Mouse (Mus musculus) lung, embryonic 15.5 days (tissue): ENCODE measurements around the gene Add2. TPM values are rescaled to one million over a fixed set of nuclear protein-coding genes. Genes with fewer than 3 reads are reported as not detected.

Experiments
- ATAC-seq: fragments of 200-750 bp; cut with Nextera tagmentation; 2 replicates; pipeline ENCODE4 v1.8.0; 2017; ENCODE audit warnings: moderate number of reproducible peaks, borderline replicate concordance; ENCODE audit not compliant: low FRiP score, low TSS enrichment; ENCODE audit errors: extremely low read depth
- H3K27ac ChIP-seq: fragments of 300-500 bp; sonication (generic); 2 replicates; pipeline ENCODE4 v1.5.1; 2015; ENCODE audit warnings: moderate library complexity, mild to moderate bottlenecking, inconsistent platforms
- H3K27me3 ChIP-seq: fragments of 300-500 bp; sonication (generic); 2 replicates; pipeline ENCODE4 v1.6.1; 2015; ENCODE audit warnings: inconsistent platforms
- H3K36me3 ChIP-seq: fragments of 300-500 bp; sonication (generic); 2 replicates; pipeline ENCODE4 v1.6.1; 2015; ENCODE audit warnings: inconsistent platforms
- H3K4me1 ChIP-seq: fragments of 300-500 bp; sonication (generic); 2 replicates; pipeline ENCODE4 v1.6.1; 2015; ENCODE audit warnings: inconsistent platforms
- H3K4me2 ChIP-seq: fragments of 300-500 bp; sonication (generic); 2 replicates; pipeline ENCODE4 v1.6.1; 2015; ENCODE audit warnings: inconsistent platforms, mild to moderate bottlenecking, moderate library complexity
- H3K4me3 ChIP-seq: fragments of 300-500 bp; sonication (generic); 2 replicates; pipeline ENCODE4 v1.5.1; 2015; ENCODE audit warnings: mild to moderate bottlenecking, inconsistent platforms
- H3K9ac ChIP-seq: fragments of 300-500 bp; sonication (generic); 2 replicates; pipeline ENCODE4 v1.6.1; 2015; ENCODE audit warnings: inconsistent platforms
- H3K9me3 ChIP-seq: fragments of 300-500 bp; sonication (generic); 2 replicates; pipeline ENCODE4 v1.6.1; 2016; ENCODE audit warnings: inconsistent platforms
- WGBS: fragments of 180-500 bp; shearing (Covaris S2); methylation state at CpG from one replicate; pipeline ENCODE4 v1.1.7; 2015; 5-methylcytosine and 5-hydroxymethylcytosine counted together
- polyA plus RNA-seq: library from polyadenylated mRNA; unstranded; fragments of >200 nt; fragmentation: Nextera tagmentation; extraction: Ambion mirVana; gene quantifications from 2 replicates; pipeline ENCODE4 v1.2.1, GENCODE M21; 2015

Gene Add2
- polyA plus RNA-seq, 1 experiment from 2014 or later: 3.5 TPM

- Histone ChIP-seq H3K27ac (no peak overlapping the region), H3K9me3 (no peaks in the 10 kb centered on the region), H3K9ac (no peak overlapping the region), H3K4me2 (no peak overlapping the region), H3K27me3 (no peaks in the 10 kb centered on the region), H3K4me1 (peaks cover 12% of the 10 kb centered on the region), H3K4me3 (no peak overlapping the region), H3K36me3 (no peaks in the 10 kb centered on the region)
- 16% methylated on average over 7 of the region's 7 CpGs for WGBS
- ATAC-seq: peak; percentile 53; the same call in 1 of the 2 replicates
These were observed 23.6 kb downstream of the Add2 start for GRCm38 (mm10) chr6:86052032-86052459.

GRCm38 (mm10) chr6:86052556-86052955 lies 24.1 kb downstream of the Add2 start:
- Histone ChIP-seq H3K36me3 (no peaks in the 10 kb centered on the region), H3K9me3 (no peaks in the 10 kb centered on the region), H3K4me1 (peaks cover 12% of the 10 kb centered on the region), H3K27me3 (no peaks in the 10 kb centered on the region), H3K9ac (no peak overlapping the region), H3K27ac (no peak overlapping the region), H3K4me2 (no peak overlapping the region), H3K4me3 (no peak overlapping the region)
- 22% methylated on average over 4 of the region's 4 CpGs for WGBS
- ATAC-seq: no peak

GRCm38 (mm10) chr6:86053099-86053498 lies 24.6 kb downstream of the Add2 start:
- Histone ChIP-seq H3K4me3 (no peak overlapping the region), H3K9ac (no peak overlapping the region), H3K9me3 (no peaks in the 10 kb centered on the region), H3K4me1 (peaks cover 12% of the 10 kb centered on the region), H3K4me2 (no peak overlapping the region), H3K27me3 (no peaks in the 10 kb centered on the region), H3K36me3 (no peaks in the 10 kb centered on the region), H3K27ac (no peak overlapping the region)
- 47% methylated on average over 4 of the region's 4 CpGs for WGBS
- no peak for ATAC-seq

- no peaks in the 10 kb centered on the region for H3K9me3 ChIP-seq
- no peaks in the 10 kb centered on the region for H3K27me3 ChIP-seq
- H3K4me2 ChIP-seq: no peak overlapping the region
- peaks cover 12% of the 10 kb centered on the region for H3K4me1 ChIP-seq
- 57% methylated on average over 5 of the region's 5 CpGs for WGBS
- H3K4me3 ChIP-seq: no peak overlapping the region
- ATAC-seq: no peak
- H3K36me3 ChIP-seq: no peaks in the 10 kb centered on the region
- H3K9ac ChIP-seq: no peak overlapping the region
- no peak overlapping the region for H3K27ac ChIP-seq
These were observed 25.1 kb downstream of the Add2 start for GRCm38 (mm10) chr6:86053594-86053993.

GRCm38 (mm10) chr6:86058475-86058874 lies 30.0 kb downstream of the Add2 start:
- Histone ChIP-seq H3K4me3 (no peak overlapping the region), H3K27ac (no peak overlapping the region), H3K36me3 (no peaks in the 10 kb centered on the region), H3K27me3 (no peaks in the 10 kb centered on the region), H3K4me1 (no peaks in the 10 kb centered on the region), H3K9me3 (no peaks in the 10 kb centered on the region), H3K9ac (no peak overlapping the region), H3K4me2 (no peak overlapping the region)
- ATAC-seq: no peak
- WGBS: 2% methylated on average over 1 of the region's 1 CpGs

GRCm38 (mm10) chr6:86059151-86059853 lies 30.8 kb downstream of the Add2 start:
- H3K9me3 ChIP-seq: no peaks in the 10 kb centered on the region
- H3K4me3 ChIP-seq: no peak overlapping the region
- no peak overlapping the region for H3K9ac ChIP-seq
- WGBS: 25% methylated on average over 7 of the region's 7 CpGs
- no peaks in the 10 kb centered on the region for H3K4me1 ChIP-seq
- no peaks in the 10 kb centered on the region for H3K36me3 ChIP-seq
- no peak for ATAC-seq
- no peak overlapping the region for H3K4me2 ChIP-seq
- H3K27me3 ChIP-seq: no peaks in the 10 kb centered on the region
- H3K27ac ChIP-seq: no peak overlapping the region

GRCm38 (mm10) chr6:86060170-86060569 lies 31.7 kb downstream of the Add2 start:
- Histone ChIP-seq H3K4me1 (no peaks in the 10 kb centered on the region), H3K9ac (no peak overlapping the region), H3K27me3 (no peaks in the 10 kb centered on the region), H3K36me3 (no peaks in the 10 kb centered on the region), H3K27ac (no peak overlapping the region), H3K4me2 (no peak overlapping the region), H3K9me3 (no peaks in the 10 kb centered on the region), H3K4me3 (no peak overlapping the region)
- WGBS: 78% methylated on average over 3 of the region's 3 CpGs
- ATAC-seq: no peak

GRCm38 (mm10) chr6:86062226-86062625 lies 33.7 kb downstream of the Add2 start:
- Histone ChIP-seq H3K4me3 (no peak overlapping the region), H3K27ac (no peak overlapping the region), H3K4me2 (no peak overlapping the region), H3K9me3 (no peaks in the 10 kb centered on the region), H3K4me1 (no peaks in the 10 kb centered on the region), H3K27me3 (no peaks in the 10 kb centered on the region), H3K9ac (no peak overlapping the region), H3K36me3 (no peaks in the 10 kb centered on the region)
- WGBS: 40% methylated on average over 5 of the region's 5 CpGs
- ATAC-seq: no peak

GRCm38 (mm10) chr6:86062684-86063083 lies 34.2 kb downstream of the Add2 start:
- Histone ChIP-seq H3K9me3 (no peaks in the 10 kb centered on the region), H3K9ac (no peak overlapping the region), H3K4me3 (no peak overlapping the region), H3K4me1 (no peaks in the 10 kb centered on the region), H3K4me2 (no peak overlapping the region), H3K27ac (no peak overlapping the region), H3K27me3 (no peaks in the 10 kb centered on the region), H3K36me3 (no peaks in the 10 kb centered on the region)
- WGBS: 87% methylated on average over 2 of the region's 2 CpGs
- ATAC-seq: no peak

- Histone ChIP-seq H3K27me3 (no peaks in the 10 kb centered on the region), H3K4me1 (no peaks in the 10 kb centered on the region), H3K27ac (no peak overlapping the region), H3K36me3 (no peaks in the 10 kb centered on the region), H3K4me2 (no peak overlapping the region), H3K9ac (no peak overlapping the region), H3K9me3 (no peaks in the 10 kb centered on the region), H3K4me3 (no peak overlapping the region)
- ATAC-seq: no peak
- WGBS: 59% methylated on average over 6 of the region's 6 CpGs
These were observed 36.0 kb downstream of the Add2 start for GRCm38 (mm10) chr6:86064318-86065016.

- H3K27me3 ChIP-seq: no peaks in the 10 kb centered on the region
- WGBS: 73% methylated on average over 6 of the region's 6 CpGs
- no peak overlapping the region for H3K9ac ChIP-seq
- no peaks in the 10 kb centered on the region for H3K4me1 ChIP-seq
- no peak overlapping the region for H3K4me2 ChIP-seq
- H3K9me3 ChIP-seq: no peaks in the 10 kb centered on the region
- no peaks in the 10 kb centered on the region for H3K36me3 ChIP-seq
- ATAC-seq: no peak
- H3K4me3 ChIP-seq: no peak overlapping the region
- H3K27ac ChIP-seq: no peak overlapping the region
These were observed 38.2 kb downstream of the Add2 start for GRCm38 (mm10) chr6:86066727-86067126.

- WGBS: 50% methylated on average over 5 of the region's 5 CpGs
- no peak overlapping the region for H3K4me2 ChIP-seq
- H3K27ac ChIP-seq: no peak overlapping the region
- H3K27me3 ChIP-seq: no peaks in the 10 kb centered on the region
- H3K9me3 ChIP-seq: no peaks in the 10 kb centered on the region
- no peak overlapping the region for H3K9ac ChIP-seq
- no peaks in the 10 kb centered on the region for H3K4me1 ChIP-seq
- ATAC-seq: no peak
- no peaks in the 10 kb centered on the region for H3K36me3 ChIP-seq
- H3K4me3 ChIP-seq: no peak overlapping the region
These were observed 38.7 kb downstream of the Add2 start for GRCm38 (mm10) chr6:86067145-86067544.
